Mouse (Mus musculus): ENCODE measurements around the gene Vti1a. TPM values are rescaled to one million over a fixed set of nuclear protein-coding genes. Genes with fewer than 3 reads are reported as not detected.

Gene Vti1a
- polyA plus RNA-seq, 1 experiment: 17.6 TPM

- no peaks in the 10 kb centered on the region for H3K4me1 ChIP-seq (ENCODE audit: control insufficient read depth, insufficient read depth, low read length)
- no peaks in the 10 kb centered on the region for H3K27me3 ChIP-seq (ENCODE audit: control insufficient read depth, insufficient read depth, low read length, poor library complexity, severe bottlenecking)
- H3K9ac ChIP-seq (ENCODE audit: low read depth, poor library complexity, severe bottlenecking): peak within 1 kb of the TSS; percentile 72
- H3K36me3 ChIP-seq (ENCODE audit: control insufficient read depth, insufficient read depth, low read length, poor library complexity, severe bottlenecking): peaks cover 14% of the 10 kb centered on the region
- TF ChIP-seq EP300 (IDR thresholded peaks at IDR 0.05; ENCODE audit: insufficient read depth, low read depth, low read length): no peak
- no peak for TF ChIP-seq CTCF (IDR thresholded peaks at IDR 0.05; ENCODE audit: low read depth, low read length)
- TF ChIP-seq POLR2A (IDR thresholded peaks at IDR 0.05; ENCODE audit: insufficient read depth, low read length): peak; percentile 41
- H3K27ac ChIP-seq (ENCODE audit: insufficient read depth, low read length): no peak within 1 kb of the TSS
- H3K9me3 ChIP-seq (replicated peaks; ENCODE audit: control insufficient read depth, insufficient read depth, low read length, poor library complexity, severe bottlenecking): no peaks in the 10 kb centered on the region
- peak within 1 kb of the TSS; percentile 92 for H3K4me3 ChIP-seq (ENCODE audit: low read depth, low read length)
Measured at GRCm38 (mm10) chr19:55315452-55316108, 515 bp upstream of the Vti1a start, which contains the start of gene Zdhhc6. Zdhhc6 (minus strand) TSS chr19:55316032.

- TF ChIP-seq CTCF (IDR thresholded peaks at IDR 0.05; ENCODE audit: low read depth, low read length): no peak
- TF ChIP-seq POLR2A (IDR thresholded peaks at IDR 0.05; ENCODE audit: insufficient read depth, low read length): no peak
- no peak overlapping the region for H3K27ac ChIP-seq (ENCODE audit: insufficient read depth, low read length)
- H3K9me3 ChIP-seq (replicated peaks; ENCODE audit: control insufficient read depth, insufficient read depth, low read length, poor library complexity, severe bottlenecking): no peaks in the 10 kb centered on the region
- no peaks in the 10 kb centered on the region for H3K4me1 ChIP-seq (ENCODE audit: control insufficient read depth, insufficient read depth, low read length)
- H3K9ac ChIP-seq (ENCODE audit: low read depth, poor library complexity, severe bottlenecking): peak overlapping the region; percentile 72; the same call in 1 of the 2 replicates
- no peaks in the 10 kb centered on the region for H3K27me3 ChIP-seq (ENCODE audit: control insufficient read depth, insufficient read depth, low read length, poor library complexity, severe bottlenecking)
- H3K36me3 ChIP-seq (ENCODE audit: control insufficient read depth, insufficient read depth, low read length, poor library complexity, severe bottlenecking): peaks cover 4% of the 10 kb centered on the region
- H3K4me3 ChIP-seq (ENCODE audit: low read depth, low read length): no peak overlapping the region
Measured at GRCm38 (mm10) chr19:55316901-55317300, 806 bp downstream of the Vti1a start.

- Histone ChIP-seq H3K27me3 (ENCODE audit: control insufficient read depth, insufficient read depth, low read length, poor library complexity, severe bottlenecking) (no peaks in the 10 kb centered on the region), H3K9ac (ENCODE audit: low read depth, poor library complexity, severe bottlenecking) (no peak overlapping the region), H3K27ac (ENCODE audit: insufficient read depth, low read length) (no peak overlapping the region), H3K36me3 (ENCODE audit: control insufficient read depth, insufficient read depth, low read length, poor library complexity, severe bottlenecking) (peaks cover 3% of the 10 kb centered on the region), H3K4me1 (ENCODE audit: control insufficient read depth, insufficient read depth, low read length) (no peaks in the 10 kb centered on the region), H3K9me3 (replicated peaks; ENCODE audit: control insufficient read depth, insufficient read depth, low read length, poor library complexity, severe bottlenecking) (no peaks in the 10 kb centered on the region), H3K4me3 (ENCODE audit: low read depth, low read length) (no peak overlapping the region)
- TF ChIP-seq EP300 (IDR thresholded peaks at IDR 0.05; ENCODE audit: insufficient read depth, low read depth, low read length): no peak
- TF ChIP-seq POLR2A (IDR thresholded peaks at IDR 0.05; ENCODE audit: insufficient read depth, low read length): no peak
- TF ChIP-seq CTCF (IDR thresholded peaks at IDR 0.05; ENCODE audit: low read depth, low read length): no peak
Measured at GRCm38 (mm10) chr19:55319036-55319435, 2.9 kb downstream of the Vti1a start.

- Histone ChIP-seq H3K9ac (ENCODE audit: low read depth, poor library complexity, severe bottlenecking) (no peak overlapping the region), H3K27ac (ENCODE audit: insufficient read depth, low read length) (no peak overlapping the region), H3K9me3 (replicated peaks; ENCODE audit: control insufficient read depth, insufficient read depth, low read length, poor library complexity, severe bottlenecking) (no peaks in the 10 kb centered on the region), H3K4me1 (ENCODE audit: control insufficient read depth, insufficient read depth, low read length) (no peaks in the 10 kb centered on the region), H3K27me3 (ENCODE audit: control insufficient read depth, insufficient read depth, low read length, poor library complexity, severe bottlenecking) (no peaks in the 10 kb centered on the region), H3K4me3 (ENCODE audit: low read depth, low read length) (no peak overlapping the region), H3K36me3 (ENCODE audit: control insufficient read depth, insufficient read depth, low read length, poor library complexity, severe bottlenecking) (peaks cover 3% of the 10 kb centered on the region; the same call in 1 of the 2 replicates)
- TF ChIP-seq POLR2A (IDR thresholded peaks at IDR 0.05; ENCODE audit: insufficient read depth, low read length) (no peak), CTCF (IDR thresholded peaks at IDR 0.05; ENCODE audit: low read depth, low read length) (no peak), EP300 (IDR thresholded peaks at IDR 0.05; ENCODE audit: insufficient read depth, low read depth, low read length) (no peak)
Measured at GRCm38 (mm10) chr19:55319521-55319920, 3.4 kb downstream of the Vti1a start.

- H3K9ac ChIP-seq (ENCODE audit: low read depth, poor library complexity, severe bottlenecking): no peak overlapping the region
- no peak overlapping the region for H3K4me3 ChIP-seq (ENCODE audit: low read depth, low read length)
- no peak overlapping the region for H3K27ac ChIP-seq (ENCODE audit: insufficient read depth, low read length)
- TF ChIP-seq EP300 (IDR thresholded peaks at IDR 0.05; ENCODE audit: insufficient read depth, low read depth, low read length) (no peak), POLR2A (IDR thresholded peaks at IDR 0.05; ENCODE audit: insufficient read depth, low read length) (no peak), CTCF (IDR thresholded peaks at IDR 0.05; ENCODE audit: low read depth, low read length) (no peak)
- no peaks in the 10 kb centered on the region for H3K9me3 ChIP-seq (replicated peaks; ENCODE audit: control insufficient read depth, insufficient read depth, low read length, poor library complexity, severe bottlenecking)
- H3K4me1 ChIP-seq (ENCODE audit: control insufficient read depth, insufficient read depth, low read length): no peaks in the 10 kb centered on the region
- H3K27me3 ChIP-seq (ENCODE audit: control insufficient read depth, insufficient read depth, low read length, poor library complexity, severe bottlenecking): no peaks in the 10 kb centered on the region
- peaks cover 3% of the 10 kb centered on the region; the same call in 1 of the 2 replicates for H3K36me3 ChIP-seq (ENCODE audit: control insufficient read depth, insufficient read depth, low read length, poor library complexity, severe bottlenecking)
Measured at GRCm38 (mm10) chr19:55322604-55323003, 6.5 kb downstream of the Vti1a start.

GRCm38 (mm10) chr19:55327510-55327909 lies 11.4 kb downstream of the Vti1a start:
- H3K27ac ChIP-seq (ENCODE audit: insufficient read depth, low read length): no peak overlapping the region
- H3K36me3 ChIP-seq (ENCODE audit: control insufficient read depth, insufficient read depth, low read length, poor library complexity, severe bottlenecking): no peaks in the 10 kb centered on the region; the same call in 1 of the 2 replicates
- no peaks in the 10 kb centered on the region for H3K9me3 ChIP-seq (replicated peaks; ENCODE audit: control insufficient read depth, insufficient read depth, low read length, poor library complexity, severe bottlenecking)
- H3K4me3 ChIP-seq (ENCODE audit: low read depth, low read length): no peak overlapping the region
- H3K27me3 ChIP-seq (ENCODE audit: control insufficient read depth, insufficient read depth, low read length, poor library complexity, severe bottlenecking): no peaks in the 10 kb centered on the region
- no peaks in the 10 kb centered on the region for H3K4me1 ChIP-seq (ENCODE audit: control insufficient read depth, insufficient read depth, low read length)
- H3K9ac ChIP-seq (ENCODE audit: low read depth, poor library complexity, severe bottlenecking): no peak overlapping the region
- no peak for TF ChIP-seq POLR2A (IDR thresholded peaks at IDR 0.05; ENCODE audit: insufficient read depth, low read length)
- TF ChIP-seq CTCF (IDR thresholded peaks at IDR 0.05; ENCODE audit: low read depth, low read length): no peak
- no peak for TF ChIP-seq EP300 (IDR thresholded peaks at IDR 0.05; ENCODE audit: insufficient read depth, low read depth, low read length)
